Mouse (Mus musculus) erythroid progenitor cell, adult 5-6 weeks (primary cell): ENCODE data around the gene Tgfbr1. TPM values are rescaled to one million over a fixed set of nuclear protein-coding genes. Genes with fewer than 3 reads are reported as not detected.

Source experiments
- ATAC-seq: replicated peaks from 2 replicates; pipeline ENCODE4 v1.8.0; 2016; ENCODE audit warnings: moderate number of reproducible peaks, mild to moderate bottlenecking, moderate TSS enrichment, inconsistent platforms; ENCODE audit not compliant: poor library complexity, low FRiP score, severe bottlenecking
- total RNA-seq, 2 experiments: library from RNA; stranded (forward) in 1 of 2; stranded (reverse) in 1 of 2; fragments of 150-400 nt in 1 of 2; fragments of 186-747, 209-891 nt in 1 of 2; gene quantifications; 2 replicates each; pipeline versions ENCODE4 v1.2.3 to v1.2.4; 2015 to 2017; ENCODE audit warnings: low replicate concordance in 2 of 2

The Tgfbr1 gene
- 4.6 and 8.6 TPM in 2 replicates for total RNA-seq (2015; ENCODE audit: low replicate concordance)
- total RNA-seq (2017; ENCODE audit: low replicate concordance), result 6.4 and 7.5 TPM in 2 replicates

DNA sequence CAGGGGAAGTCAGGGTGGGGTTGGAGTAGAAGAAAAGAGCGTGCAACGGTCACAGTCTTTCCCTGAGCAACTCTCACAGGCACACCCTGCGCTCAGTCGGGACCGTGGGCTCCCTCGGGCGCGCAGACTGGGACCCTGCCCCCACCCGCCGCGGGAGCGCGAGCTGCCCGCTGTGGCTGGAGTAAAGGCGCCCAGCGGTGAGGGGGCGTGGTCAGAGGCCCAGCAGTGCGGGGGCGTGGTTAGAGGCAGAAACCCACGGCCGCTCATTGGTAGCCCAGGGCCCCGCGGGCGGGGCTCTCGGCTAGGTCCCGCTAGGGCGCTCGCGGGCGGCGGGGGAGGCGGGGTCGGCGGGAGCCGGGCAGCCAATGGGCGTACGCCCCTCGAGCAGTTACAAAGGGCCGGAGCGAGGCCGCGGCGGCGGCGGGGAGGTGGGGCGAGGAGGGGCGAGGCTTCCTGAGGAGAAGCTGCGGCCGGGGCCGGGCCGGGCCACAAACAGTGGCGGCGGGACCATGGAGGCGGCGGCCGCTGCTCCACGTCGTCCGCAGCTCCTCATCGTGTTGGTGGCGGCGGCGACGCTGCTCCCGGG is at the start of gene Tgfbr1:
Gene Tgfbr1 (plus strand): TSS at position 420 of the 586 bp plus-strand sequence.
- ATAC-seq, result peak; percentile 94

DNA sequence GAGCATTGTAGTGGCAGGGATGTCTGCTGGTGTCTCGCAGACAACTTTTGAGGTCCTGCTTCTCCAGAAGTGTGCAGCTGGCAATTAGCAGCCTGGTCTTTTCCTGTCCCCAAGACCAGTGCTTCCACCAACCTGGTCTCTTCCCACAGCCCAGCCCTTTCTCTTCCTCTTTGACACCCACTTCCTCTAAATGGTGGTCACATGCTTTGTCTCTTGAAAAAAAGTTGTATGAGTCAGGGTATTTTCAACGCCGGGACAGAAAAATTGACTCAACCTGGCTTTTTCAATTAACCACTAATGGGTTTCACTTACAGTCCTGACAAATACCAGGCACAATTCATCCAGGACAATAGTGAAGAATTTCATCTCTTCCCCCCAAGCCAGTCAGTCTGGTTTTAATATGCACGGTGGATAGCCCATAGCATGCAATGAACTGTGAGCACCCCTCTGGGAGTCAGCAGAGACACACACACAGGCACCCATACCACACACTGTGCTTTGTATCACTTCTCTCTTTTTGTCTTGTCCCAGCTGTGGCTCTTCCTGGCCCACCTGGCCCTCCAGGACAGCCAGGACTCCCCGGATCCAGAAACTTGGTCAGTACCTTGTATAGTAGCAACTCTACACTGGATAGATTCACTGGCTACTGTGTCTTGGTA is 49.6 kb upstream of the Tgfbr1 start:
- ATAC-seq, result no peak

DNA sequence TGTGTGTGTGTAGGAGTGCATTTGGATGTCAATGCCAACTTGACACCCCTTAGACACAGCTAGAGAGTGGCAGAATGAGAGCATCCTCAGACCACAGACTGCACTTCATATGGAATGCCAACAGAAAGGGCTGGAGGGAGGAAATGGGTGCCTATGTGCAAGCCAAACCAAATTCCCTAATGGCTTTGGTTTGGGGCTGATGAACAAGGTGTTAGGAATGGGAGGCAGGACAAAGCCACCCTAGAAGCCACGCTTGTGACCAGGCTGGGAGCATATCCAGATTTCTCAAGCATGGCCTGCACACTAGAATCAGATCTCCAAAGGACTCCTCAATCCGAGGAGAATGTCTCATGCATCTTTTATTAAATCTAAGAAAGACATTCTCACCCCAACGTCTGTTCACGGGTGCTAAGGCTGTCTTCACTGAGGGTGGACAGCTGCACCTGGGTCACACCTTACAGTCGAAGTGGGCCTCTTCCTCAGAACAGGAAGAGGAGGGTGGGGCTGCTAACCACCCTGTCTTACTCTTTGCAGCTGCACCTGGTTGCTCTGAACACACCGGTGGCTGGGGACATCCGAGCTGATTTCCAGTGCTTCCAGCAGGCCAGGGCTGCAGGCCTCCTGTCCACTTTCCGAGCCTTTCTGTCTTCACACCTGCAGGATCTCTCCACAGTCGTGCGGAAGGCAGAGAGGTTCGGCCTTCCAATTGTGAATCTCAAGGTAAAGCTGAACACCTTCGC is 43.0 kb upstream of the Tgfbr1 start:
- ATAC-seq, result no peak

DNA sequence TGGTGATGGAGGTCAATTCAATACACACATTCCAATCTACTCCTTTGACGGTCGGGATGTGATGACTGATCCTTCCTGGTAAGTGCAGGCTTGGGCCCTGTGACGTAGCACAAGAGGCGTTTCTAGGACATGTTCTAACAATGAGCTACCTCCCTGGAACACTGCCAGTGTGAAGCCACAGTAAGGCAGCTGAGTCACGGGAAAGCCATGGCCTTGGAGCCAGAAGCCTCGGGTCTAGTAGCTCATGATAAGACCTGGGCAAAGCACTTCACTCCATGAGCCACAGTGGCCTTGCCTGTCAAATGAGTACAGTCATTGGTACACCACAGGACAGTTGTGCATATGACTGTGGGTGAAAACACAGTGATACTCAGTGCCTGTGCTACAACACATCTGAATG is 42.2 kb upstream of the Tgfbr1 start:
- peak; percentile 75 for ATAC-seq

DNA sequence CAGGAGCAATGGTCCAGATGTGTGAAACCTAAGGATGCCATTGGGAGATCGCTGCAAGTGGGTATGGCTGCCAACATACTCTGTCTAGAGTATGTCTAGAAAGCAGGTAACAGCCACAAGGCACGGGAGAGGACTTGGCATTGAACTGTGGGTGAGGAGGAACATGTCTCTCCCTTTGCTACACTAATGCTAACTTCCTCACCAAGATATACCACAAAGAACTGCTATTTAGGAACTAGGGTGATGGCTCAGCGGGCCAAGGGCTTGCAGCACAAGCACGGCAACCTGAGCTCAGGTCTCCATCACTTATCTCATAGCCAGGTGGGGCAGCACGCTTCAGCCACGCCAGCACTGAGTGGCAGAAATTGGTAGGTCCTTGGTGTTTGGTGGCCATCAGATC is 41.6 kb upstream of the Tgfbr1 start:
- no peak for ATAC-seq

DNA sequence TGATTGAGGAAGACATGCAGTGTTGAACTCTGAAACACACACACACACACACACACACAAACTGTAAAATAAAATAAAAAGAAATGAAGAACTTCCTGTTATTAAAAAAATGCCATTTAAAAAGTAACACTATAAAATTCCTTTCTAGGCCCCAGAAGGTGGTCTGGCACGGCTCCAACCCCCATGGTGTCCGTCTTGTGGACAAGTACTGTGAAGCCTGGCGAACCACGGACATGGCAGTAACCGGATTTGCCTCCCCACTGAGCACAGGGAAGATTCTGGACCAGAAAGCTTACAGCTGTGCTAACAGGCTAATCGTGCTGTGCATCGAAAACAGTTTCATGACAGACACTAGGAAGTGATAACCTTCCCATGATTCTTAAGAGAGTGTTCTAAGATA is 41.1 kb upstream of the Tgfbr1 start:
- ATAC-seq, result no peak

DNA sequence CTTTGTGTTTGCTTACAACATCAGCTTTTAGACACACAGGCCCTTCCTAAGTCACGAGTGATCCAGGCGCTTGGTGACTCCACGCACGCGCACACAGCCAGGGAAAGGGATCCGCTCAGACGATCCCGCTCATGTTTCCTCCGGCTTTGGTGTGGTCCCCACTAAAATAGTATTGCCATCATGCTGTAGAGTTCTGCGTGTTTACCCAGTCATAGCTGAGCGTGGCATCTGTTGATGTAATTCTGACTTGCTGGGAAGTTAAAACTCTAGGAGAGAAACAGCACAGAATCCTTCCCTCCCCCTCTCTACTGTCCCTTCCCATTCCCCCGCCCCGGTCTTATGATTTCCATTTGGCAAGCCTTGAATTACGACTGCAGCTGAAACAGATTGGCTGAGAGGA is 40.3 kb upstream of the Tgfbr1 start:
- ATAC-seq, result no peak

GRCm38 (mm10) chr4:47313710-47314410 is 39.2 kb upstream of the Tgfbr1 start:
- no peak for ATAC-seq

DNA sequence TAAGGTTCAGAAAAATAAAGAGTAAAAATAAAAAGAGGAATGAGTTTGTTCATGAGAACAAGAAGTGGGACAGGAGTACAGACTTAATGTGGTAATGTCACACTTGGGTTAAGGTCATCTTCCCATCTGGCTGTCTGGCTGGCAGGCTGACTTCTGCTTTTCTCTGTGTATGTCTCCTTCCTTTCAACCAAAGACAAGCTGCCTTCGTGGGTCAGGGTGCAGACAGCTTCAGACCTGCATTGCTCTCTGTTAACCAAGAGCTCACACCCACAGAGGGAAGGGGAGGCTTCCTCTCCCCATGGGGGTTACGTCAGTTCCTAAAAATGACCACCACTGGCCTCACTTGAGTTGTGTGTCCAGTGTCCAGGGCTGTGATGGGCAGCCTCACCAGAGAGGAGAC is 37.6 kb upstream of the Tgfbr1 start:
- ATAC-seq, result no peak

DNA sequence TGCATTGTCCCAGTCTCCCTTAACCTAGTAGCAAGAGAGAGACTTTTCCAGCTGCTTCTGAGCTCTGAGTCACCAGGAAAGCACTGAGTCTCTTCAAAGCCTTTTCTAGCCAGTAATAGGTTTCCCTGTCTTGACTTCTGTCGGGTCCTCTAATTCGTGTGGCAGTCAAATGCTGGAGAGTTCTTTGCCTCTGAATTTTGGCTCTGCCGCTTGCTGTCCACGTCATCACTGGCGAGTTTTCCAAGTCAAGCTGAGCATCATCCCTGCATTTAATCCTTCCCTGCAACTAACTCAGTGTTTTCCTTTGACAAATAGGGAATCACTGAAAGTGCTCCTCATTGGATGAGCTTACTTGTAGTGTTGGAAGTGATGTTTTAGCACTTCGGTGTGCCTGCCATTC is 36.6 kb upstream of the Tgfbr1 start:
- no peak for ATAC-seq

GRCm38 (mm10) chr4:47319561-47320321 is 33.3 kb upstream of the Tgfbr1 start:
- ATAC-seq, result no peak

GRCm38 (mm10) chr4:47322315-47322714 is 30.7 kb upstream of the Tgfbr1 start:
- no peak for ATAC-seq

DNA sequence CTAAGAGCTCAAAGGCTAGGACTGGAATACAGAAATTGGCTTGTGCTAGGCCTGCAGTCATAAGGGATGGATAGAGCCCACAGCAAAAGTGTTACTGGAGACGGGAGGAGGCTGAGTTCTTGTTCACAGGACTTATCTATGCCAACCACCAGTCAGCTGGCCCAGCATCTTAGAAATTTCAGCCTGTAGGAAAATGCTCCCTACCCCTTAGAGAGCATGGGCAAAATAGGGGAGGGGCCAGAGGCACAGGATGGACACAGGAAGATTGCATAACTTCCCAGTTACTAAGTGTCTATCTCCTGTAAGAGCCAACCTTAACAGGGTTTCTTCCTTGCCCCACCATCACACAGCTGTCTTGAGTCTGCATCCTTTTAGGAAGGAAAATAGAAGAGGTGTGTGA is 28.8 kb upstream of the Tgfbr1 start:
- peak; percentile 54; the same call in 1 of the 2 replicates for ATAC-seq

- ATAC-seq, result no peak
Measured at GRCm38 (mm10) chr4:47327782-47328181, 25.2 kb upstream of the Tgfbr1 start.

GRCm38 (mm10) chr4:47329285-47329684 is 23.7 kb upstream of the Tgfbr1 start:
- ATAC-seq, result no peak

GRCm38 (mm10) chr4:47330378-47331052 is 22.5 kb upstream of the Tgfbr1 start:
- no peak for ATAC-seq

DNA sequence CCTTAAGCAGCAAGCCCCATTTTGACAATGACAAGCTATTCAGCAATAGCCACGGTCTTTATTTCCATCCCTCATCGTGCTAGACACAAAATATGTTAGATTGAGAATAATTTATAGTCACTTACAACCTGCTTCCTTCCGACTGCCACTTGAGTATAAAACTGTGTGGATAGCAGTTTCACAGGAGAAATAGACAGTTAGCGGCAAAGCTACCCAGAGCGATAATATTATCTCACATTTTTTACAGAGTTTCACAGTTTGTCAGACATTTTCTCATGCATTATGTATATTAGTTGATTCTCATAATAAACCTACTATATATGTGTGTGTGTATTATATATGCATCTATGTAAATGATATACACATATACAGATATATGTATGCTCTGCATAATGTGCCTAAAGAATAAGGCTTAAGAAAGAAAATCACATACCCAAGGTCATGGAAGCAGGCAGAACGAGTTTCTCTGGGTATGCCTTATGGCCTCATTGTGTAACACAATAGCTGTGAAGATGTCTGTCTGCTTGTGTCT is 20.1 kb upstream of the Tgfbr1 start:
- ATAC-seq, result no peak

- no peak for ATAC-seq
Measured at GRCm38 (mm10) chr4:47333541-47333940, 19.5 kb upstream of the Tgfbr1 start.
